Mouse (Mus musculus): ENCODE measurements around the gene Nup85. TPM values are rescaled to one million over a fixed set of nuclear protein-coding genes. Genes with fewer than 3 reads are reported as not detected.

The Nup85 gene
- polyA plus RNA-seq, 1 experiment from 2014 or later: 213 TPM

DNA sequence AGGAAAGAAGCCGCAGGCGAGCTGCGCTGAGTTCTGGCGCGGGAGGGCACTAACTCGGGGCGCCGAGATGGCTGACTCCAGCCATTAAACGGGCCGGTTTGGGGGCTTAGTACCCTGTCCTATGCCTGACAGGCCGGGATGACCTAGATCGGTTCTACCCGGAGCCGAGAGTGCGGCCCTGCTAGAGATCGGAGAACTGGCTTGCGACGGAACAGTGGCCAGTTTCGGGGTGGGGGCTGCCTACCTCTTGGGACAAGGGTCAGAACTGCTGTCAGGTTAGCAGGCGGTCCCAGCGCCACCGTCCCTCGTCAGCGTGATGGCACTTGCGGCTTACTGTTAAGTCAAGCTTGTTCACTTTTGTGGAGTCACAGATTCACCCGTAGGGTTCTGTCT lies 40.1 kb downstream of the Nup85 start:
- Histone ChIP-seq H3K4me1 (ENCODE audit: insufficient read depth) (peaks cover 13% of the 10 kb centered on the region), H3K4me2 (peak overlapping the region; percentile 94), H3K4me3 (ENCODE audit: low read depth, low read length) (peak overlapping the region; percentile 98), H3K27ac (ENCODE audit: low read depth) (peak overlapping the region; percentile 85), H3K36me3 (ENCODE audit: insufficient read depth) (peaks cover 54% of the 10 kb centered on the region), H3K9ac (peak overlapping the region; percentile 94), H3K9me3 (ENCODE audit: low read depth, low read length) (no peaks in the 10 kb centered on the region), H3K27me3 (ENCODE audit: insufficient read depth, low read length) (no peaks in the 10 kb centered on the region)
- DNase-seq: no peak
- TF ChIP-seq CTCF (IDR thresholded peaks at IDR 0.05; ENCODE audit: low read depth): no peak
- WGBS: under 1% methylated on average over 26 of the region's 26 CpGs
- peak; percentile 25; the same call in 1 of the 2 replicates for ATAC-seq (ENCODE audit: insufficient read depth)

DNA sequence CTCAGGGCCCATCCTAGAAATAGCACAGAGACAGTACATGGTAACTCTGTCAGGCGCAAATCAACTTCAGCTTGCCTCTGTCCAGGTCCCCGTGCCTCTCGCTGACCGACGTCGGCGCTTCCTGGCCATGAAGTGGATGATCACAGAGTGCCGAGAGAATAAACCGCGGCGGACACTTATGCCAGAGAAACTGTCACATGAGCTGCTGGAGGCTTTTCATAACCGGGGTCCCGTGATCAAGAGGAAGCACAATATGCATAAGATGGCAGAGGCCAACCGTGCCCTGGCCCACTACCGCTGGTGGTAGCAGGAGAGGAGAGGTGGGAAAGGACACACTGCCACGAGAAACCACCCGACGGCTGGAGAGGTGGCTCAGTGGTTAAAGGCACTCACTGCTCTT lies 42.5 kb downstream of the Nup85 start:
- 95% methylated on average over 18 of the region's 18 CpGs for WGBS
- Histone ChIP-seq H3K36me3 (ENCODE audit: insufficient read depth) (peaks cover 45% of the 10 kb centered on the region), H3K4me2 (no peak overlapping the region), H3K4me3 (ENCODE audit: low read depth, low read length) (no peak overlapping the region), H3K9me3 (ENCODE audit: low read depth, low read length) (no peaks in the 10 kb centered on the region), H3K9ac (no peak overlapping the region), H3K4me1 (ENCODE audit: insufficient read depth) (peaks cover 15% of the 10 kb centered on the region), H3K27ac (ENCODE audit: low read depth) (no peak overlapping the region), H3K27me3 (ENCODE audit: insufficient read depth, low read length) (no peaks in the 10 kb centered on the region)
- no peak for TF ChIP-seq CTCF (IDR thresholded peaks at IDR 0.05; ENCODE audit: low read depth)
- no peak for ATAC-seq (ENCODE audit: insufficient read depth)
- DNase-seq: no peak

DNA sequence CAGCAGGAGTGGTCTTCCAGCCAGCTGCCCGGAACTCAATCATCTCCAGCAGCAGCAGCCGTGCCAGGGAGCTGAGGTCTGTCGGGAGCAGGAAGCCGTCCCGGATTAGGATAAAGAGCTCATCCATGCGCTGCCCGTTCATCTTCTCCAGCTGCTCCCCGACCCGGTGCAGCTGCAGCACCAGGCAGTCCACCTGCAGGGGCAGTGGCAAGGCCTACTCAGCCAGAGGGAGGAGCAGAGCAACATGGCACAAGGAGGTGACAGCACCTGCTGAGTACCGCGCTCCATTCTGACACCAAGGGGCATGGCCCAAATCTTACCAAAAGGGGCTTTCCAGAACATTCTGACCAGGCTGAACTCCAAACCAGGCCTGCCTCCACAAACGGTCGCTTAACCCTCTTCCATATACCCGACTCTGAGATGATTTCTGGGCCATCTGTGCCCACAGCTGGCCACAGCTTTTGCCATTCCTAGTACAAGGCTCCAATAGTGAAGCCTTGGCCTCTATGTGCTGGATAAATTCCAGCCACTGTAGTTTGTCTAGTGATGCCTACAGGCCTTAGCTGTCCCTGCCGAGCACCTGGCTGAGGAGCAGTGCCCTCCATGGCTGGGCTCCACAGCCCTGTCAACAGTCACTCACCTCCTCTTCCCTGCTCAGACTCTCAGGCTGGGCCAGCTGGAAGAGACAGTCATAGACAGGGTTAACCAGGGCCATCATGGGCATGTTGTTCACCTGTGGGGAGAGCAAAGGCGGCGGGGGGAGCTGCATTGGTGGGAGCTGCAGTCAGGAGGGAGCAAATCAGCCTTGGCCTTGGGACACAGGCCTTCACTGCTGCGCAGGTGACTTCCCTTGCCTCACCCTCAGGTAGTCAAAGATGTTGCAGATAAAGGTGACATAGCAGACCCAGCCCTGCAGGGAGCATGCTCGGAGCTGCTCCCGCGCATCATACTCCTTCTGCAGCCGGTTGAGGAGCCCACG lies 44.5 kb downstream of the Nup85 start:
- H3K27ac ChIP-seq (ENCODE audit: low read depth): no peak overlapping the region
- no peaks in the 10 kb centered on the region for H3K27me3 ChIP-seq (ENCODE audit: insufficient read depth, low read length)
- no peak for TF ChIP-seq CTCF (IDR thresholded peaks at IDR 0.05; ENCODE audit: low read depth)
- ATAC-seq (ENCODE audit: insufficient read depth): no peak
- no peak overlapping the region for H3K9ac ChIP-seq
- H3K4me1 ChIP-seq (ENCODE audit: insufficient read depth): peaks cover 14% of the 10 kb centered on the region
- peaks cover 45% of the 10 kb centered on the region for H3K36me3 ChIP-seq (ENCODE audit: insufficient read depth)
- H3K4me2 ChIP-seq: no peak overlapping the region
- no peak overlapping the region for H3K4me3 ChIP-seq (ENCODE audit: low read depth, low read length)
- no peaks in the 10 kb centered on the region for H3K9me3 ChIP-seq (ENCODE audit: low read depth, low read length)
- 77% methylated on average over 23 of the region's 23 CpGs for WGBS
- no peak for DNase-seq

DNA sequence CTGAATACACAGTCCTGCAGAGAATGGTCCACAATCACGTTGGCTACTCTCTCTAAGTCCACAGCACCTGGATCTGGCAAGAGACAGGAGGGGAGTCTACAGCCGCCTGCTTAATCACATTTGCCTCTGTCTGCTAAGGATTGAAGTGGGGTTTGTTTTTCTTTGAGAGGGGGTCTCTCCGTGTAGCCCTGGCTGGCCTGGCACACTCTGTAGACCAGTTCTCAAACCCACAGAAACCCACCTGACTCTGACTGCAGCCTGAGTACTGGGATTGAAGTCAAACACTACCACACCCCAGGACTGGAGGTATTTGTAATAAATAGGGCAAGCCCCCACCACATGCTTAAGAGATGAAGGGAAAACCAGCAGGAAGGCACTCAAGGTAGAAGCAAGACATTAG lies 45.3 kb downstream of the Nup85 start:
- Histone ChIP-seq H3K4me3 (ENCODE audit: low read depth, low read length) (no peak overlapping the region), H3K4me1 (ENCODE audit: insufficient read depth) (peaks cover 14% of the 10 kb centered on the region), H3K36me3 (ENCODE audit: insufficient read depth) (peaks cover 46% of the 10 kb centered on the region), H3K4me2 (no peak overlapping the region), H3K27ac (ENCODE audit: low read depth) (no peak overlapping the region), H3K9ac (no peak overlapping the region), H3K27me3 (ENCODE audit: insufficient read depth, low read length) (no peaks in the 10 kb centered on the region), H3K9me3 (ENCODE audit: low read depth, low read length) (no peaks in the 10 kb centered on the region)
- WGBS: 53% methylated on average over 3 of the region's 3 CpGs
- ATAC-seq (ENCODE audit: insufficient read depth): no peak
- no peak for DNase-seq
- TF ChIP-seq CTCF (IDR thresholded peaks at IDR 0.05; ENCODE audit: low read depth): no peak

DNA sequence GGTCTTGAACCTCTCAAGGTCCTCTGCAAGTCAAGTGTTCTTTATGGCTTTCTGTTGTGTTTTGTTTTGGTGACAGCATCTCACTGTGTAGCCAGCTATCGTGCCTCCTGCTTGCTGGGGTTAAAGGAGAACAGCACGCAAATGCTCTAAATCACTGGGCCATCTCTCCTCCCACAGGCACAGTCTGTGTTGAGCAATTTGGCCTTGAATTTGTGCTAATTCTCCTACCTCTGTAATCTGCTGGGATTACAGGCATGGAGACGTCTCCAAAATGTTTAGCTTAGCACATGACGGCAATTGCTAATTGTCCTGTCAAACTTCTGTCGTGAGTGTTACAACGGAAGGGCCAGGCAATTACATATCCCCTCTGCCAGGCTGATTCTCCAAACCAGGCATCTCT lies 46.9 kb downstream of the Nup85 start:
- H3K27ac ChIP-seq (ENCODE audit: low read depth): no peak overlapping the region
- ATAC-seq (ENCODE audit: insufficient read depth): no peak
- no peak overlapping the region for H3K4me2 ChIP-seq

DNA sequence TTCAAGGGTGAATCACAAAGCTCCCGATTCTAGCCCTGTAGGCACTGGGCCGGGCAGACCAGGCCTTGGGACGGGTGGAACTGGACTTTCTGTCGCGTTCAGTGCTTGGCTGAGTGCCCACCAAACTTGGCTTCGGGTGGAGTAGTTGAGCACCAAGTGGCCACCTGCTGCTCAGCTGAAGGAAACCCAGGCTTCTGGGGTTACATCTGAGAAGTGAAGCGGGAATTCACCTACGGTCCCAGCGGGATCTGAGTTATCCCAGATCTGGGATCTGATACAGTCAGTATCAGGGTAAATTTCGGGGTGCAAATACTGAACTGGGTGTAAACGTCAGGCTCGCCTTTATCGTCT lies 47.8 kb downstream of the Nup85 start:
- Histone ChIP-seq H3K4me3 (ENCODE audit: low read depth, low read length) (peak overlapping the region; percentile 70), H3K9ac (peak overlapping the region; percentile 70), H3K9me3 (ENCODE audit: low read depth, low read length) (no peaks in the 10 kb centered on the region), H3K27me3 (ENCODE audit: insufficient read depth, low read length) (no peaks in the 10 kb centered on the region), H3K4me2 (peak overlapping the region; percentile 95), H3K27ac (ENCODE audit: low read depth) (peak overlapping the region; percentile 91), H3K4me1 (ENCODE audit: insufficient read depth) (peaks cover 8% of the 10 kb centered on the region), H3K36me3 (ENCODE audit: insufficient read depth) (peaks cover 34% of the 10 kb centered on the region)
- TF ChIP-seq CTCF (IDR thresholded peaks at IDR 0.05; ENCODE audit: low read depth): no peak
- peak; percentile 16 for ATAC-seq (ENCODE audit: insufficient read depth)
- peak; percentile 84 for DNase-seq
- WGBS: 1% methylated on average over 13 of the region's 13 CpGs

More for the DNA sequence above, 46.9 kb downstream of the Nup85 start:
- Histone ChIP-seq H3K4me3 (ENCODE audit: low read depth, low read length) (no peak overlapping the region), H3K4me1 (ENCODE audit: insufficient read depth) (peaks cover 8% of the 10 kb centered on the region), H3K9me3 (ENCODE audit: low read depth, low read length) (no peaks in the 10 kb centered on the region), H3K27me3 (ENCODE audit: insufficient read depth, low read length) (no peaks in the 10 kb centered on the region), H3K36me3 (ENCODE audit: insufficient read depth) (peaks cover 43% of the 10 kb centered on the region), H3K9ac (no peak overlapping the region)
- no peak for TF ChIP-seq CTCF (IDR thresholded peaks at IDR 0.05; ENCODE audit: low read depth)
- WGBS: 65% methylated on average over 6 of the region's 6 CpGs
- DNase-seq: no peak

DNA sequence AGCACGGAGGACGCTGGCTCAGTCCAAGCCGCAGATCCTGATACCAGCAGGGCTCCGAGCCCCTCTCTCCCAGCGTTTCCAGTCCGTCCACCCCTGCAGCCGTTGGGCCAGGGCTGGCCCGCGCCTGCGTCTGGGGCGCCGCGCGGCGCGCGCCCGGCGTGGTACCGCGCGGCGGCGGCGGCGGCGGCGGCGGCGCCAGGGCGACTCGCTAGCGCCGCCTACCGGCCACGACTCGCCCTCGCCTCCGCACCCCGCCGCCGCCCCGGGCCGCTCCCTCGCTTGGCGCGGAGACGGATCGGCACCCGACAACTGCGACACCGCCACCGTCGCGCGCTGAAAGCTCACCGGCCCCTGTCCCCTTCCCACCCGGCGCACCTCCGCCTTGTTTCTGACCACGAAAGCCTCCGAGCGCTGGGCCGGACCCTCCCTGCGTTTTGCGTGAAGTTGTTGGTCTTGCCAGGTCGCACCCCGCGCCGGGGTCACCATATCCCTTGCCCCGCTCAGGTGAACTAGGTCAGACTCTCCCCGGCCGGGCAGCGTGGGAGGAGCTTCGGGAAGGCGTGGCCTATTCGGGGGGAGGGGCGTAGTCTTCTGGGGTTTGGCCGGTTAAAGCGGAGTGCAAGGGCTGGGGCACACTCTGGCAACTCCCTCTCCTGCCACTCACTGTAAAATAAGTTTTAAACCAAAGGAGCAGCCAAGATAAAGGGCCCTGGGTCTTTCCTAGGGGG lies 48.3 kb downstream of the Nup85 start, which contains the start of gene Mif4gd:
TSS of gene Mif4gd (minus strand) at position 560 of the 728 bp plus-strand sequence.
- Histone ChIP-seq H3K27me3 (ENCODE audit: insufficient read depth, low read length) (no peaks in the 10 kb centered on the region), H3K4me3 (ENCODE audit: low read depth, low read length) (peak within 1 kb of the TSS; percentile 70), H3K4me1 (ENCODE audit: insufficient read depth) (peaks cover 8% of the 10 kb centered on the region), H3K9ac (peak within 1 kb of the TSS; percentile 70), H3K36me3 (ENCODE audit: insufficient read depth) (peaks cover 29% of the 10 kb centered on the region), H3K27ac (ENCODE audit: low read depth) (peak within 1 kb of the TSS; percentile 91), H3K9me3 (ENCODE audit: low read depth, low read length) (no peaks in the 10 kb centered on the region), H3K4me2 (peak within 1 kb of the TSS; percentile 95)
- TF ChIP-seq CTCF (IDR thresholded peaks at IDR 0.05; ENCODE audit: low read depth): 0 out of 2 replicates have a peak, but pooled peaks have one; percentile 7
- DNase-seq (peak; percentile 87), ATAC-seq (ENCODE audit: insufficient read depth) (peak; percentile 79)
- under 1% methylated on average over 70 of the region's 80 CpGs for WGBS
